Mouse (Mus musculus) midbrain, postnatal 0 days (tissue): ENCODE results near the gene Podxl2. TPM values are rescaled to one million over a fixed set of nuclear protein-coding genes. Genes with fewer than 3 reads are reported as not detected.

Experiments used
- ATAC-seq: fragments of 200-750 bp; cut with Nextera tagmentation; 2 replicates; pipeline ENCODE4 v1.8.0; 2017; ENCODE audit warnings: moderate number of reproducible peaks, mild to moderate bottlenecking, moderate TSS enrichment, moderate library complexity; ENCODE audit not compliant: low FRiP score
- DNase-seq: peaks from one replicate; pipeline ENCODE4 v3.0.0-alpha.2; 2015; ENCODE audit warnings: low spot score
- H3K27ac ChIP-seq: fragments of 300-500 bp; sonication (generic); 2 replicates; pipeline ENCODE4 v1.5.1; 2014; ENCODE audit warnings: low read depth, mild to moderate bottlenecking, low read length, mixed read lengths
- H3K27me3 ChIP-seq: fragments of 300-500 bp; sonication (generic); 2 replicates; pipeline ENCODE4 v1.6.1; 2014; ENCODE audit warnings: low read length, control low read depth, mixed read lengths; ENCODE audit not compliant: insufficient read depth
- H3K36me3 ChIP-seq: fragments of 300-500 bp; sonication (generic); 2 replicates; pipeline ENCODE4 v1.6.1; 2014; ENCODE audit warnings: low read length, control low read depth, mixed read lengths; ENCODE audit not compliant: insufficient read depth
- H3K4me1 ChIP-seq: fragments of 300-500 bp; sonication (generic); 2 replicates; pipeline ENCODE4 v1.6.1; 2014; ENCODE audit warnings: mild to moderate bottlenecking, control low read depth, antibody characterized with exemption, low read length, mixed read lengths; ENCODE audit not compliant: insufficient read depth
- H3K4me2 ChIP-seq: fragments of 300-500 bp; sonication (generic); 2 replicates; pipeline ENCODE4 v1.6.1; 2014; ENCODE audit warnings: low read depth, mild to moderate bottlenecking, low read length, mixed read lengths; ENCODE audit not compliant: poor library complexity, severe bottlenecking
- H3K4me3 ChIP-seq: fragments of 300-500 bp; sonication (generic); 2 replicates; pipeline ENCODE4 v1.5.1; 2014; ENCODE audit warnings: low read depth, mild to moderate bottlenecking, low read length, moderate library complexity
- H3K9ac ChIP-seq: fragments of 300-500 bp; sonication (generic); replicated peaks from 2 replicates; pipeline ENCODE4 v1.6.1; 2014; ENCODE audit warnings: mild to moderate bottlenecking, low read length, moderate library complexity, mixed read lengths; ENCODE audit not compliant: poor library complexity, severe bottlenecking
- H3K9me3 ChIP-seq: fragments of 300-500 bp; sonication (generic); 2 replicates; pipeline ENCODE4 v1.6.1; 2016; ENCODE audit warnings: low read length, control low read depth
- CTCF ChIP-seq: IDR thresholded peaks from 2 replicates; pipeline ENCODE4 v1.5.1; 2016; ENCODE audit warnings: antibody characterized with exemption, mild to moderate bottlenecking
- WGBS: fragments of 180-500 bp; shearing (Covaris S2); extraction: QIAGEN DNeasy Blood & Tissue Kit; methylation state at CpG from one replicate; pipeline ENCODE4 v1.1.7; 2014; 5-methylcytosine and 5-hydroxymethylcytosine counted together
- polyA plus RNA-seq: library from polyadenylated mRNA; unstranded; fragments of >200 nt; fragmentation: Nextera tagmentation; extraction: Ambion mirVana; gene quantifications from 2 replicates; pipeline ENCODE4 v1.2.1, GENCODE M21; 2015
- total RNA-seq: library from RNA; depleted of rRNA; stranded (reverse); fragments of >200 nt; gene quantifications from 2 replicates; pipeline ENCODE4 v1.2.3, GENCODE M21; 2014

Gene Podxl2
- total and polyA plus RNA-seq, 2 experiments from 2014 or later, result 776 to 883 TPM

- 67% methylated on average over 3 of the region's 3 CpGs for WGBS
- no peaks in the 10 kb centered on the region for H3K9me3 ChIP-seq
- no peak overlapping the region for H3K27ac ChIP-seq
- H3K9ac ChIP-seq, result no peak overlapping the region
- DNase-seq (no peak), ATAC-seq (no peak)
- H3K36me3 ChIP-seq, result no peaks in the 10 kb centered on the region
- H3K4me1 ChIP-seq, result no peaks in the 10 kb centered on the region
- no peak overlapping the region for H3K4me3 ChIP-seq
- no peak overlapping the region for H3K4me2 ChIP-seq
- TF ChIP-seq CTCF, result no peak
- no peaks in the 10 kb centered on the region for H3K27me3 ChIP-seq
Measured at GRCm38 (mm10) chr6:88820853-88821252, 54.0 kb downstream of the Podxl2 start.

GRCm38 (mm10) chr6:88816913-88817312, 57.9 kb downstream of the Podxl2 start:
- Histone ChIP-seq H3K4me1 (no peaks in the 10 kb centered on the region), H3K4me3 (no peak overlapping the region), H3K36me3 (no peaks in the 10 kb centered on the region), H3K27ac (no peak overlapping the region), H3K27me3 (no peaks in the 10 kb centered on the region), H3K9me3 (no peaks in the 10 kb centered on the region), H3K9ac (no peak overlapping the region), H3K4me2 (no peak overlapping the region)
- no peak for DNase-seq
- TF ChIP-seq CTCF, result no peak
- ATAC-seq, result no peak
- WGBS, result 87% methylated on average over 3 of the region's 3 CpGs

GRCm38 (mm10) chr6:88815489-88815888, 59.4 kb downstream of the Podxl2 start:
- ATAC-seq (no peak), DNase-seq (no peak)
- H3K4me2 ChIP-seq, result no peak overlapping the region
- H3K4me1 ChIP-seq, result no peaks in the 10 kb centered on the region
- no peak overlapping the region for H3K9ac ChIP-seq
- no peaks in the 10 kb centered on the region for H3K27me3 ChIP-seq
- TF ChIP-seq CTCF, result no peak
- H3K27ac ChIP-seq, result no peak overlapping the region
- no peaks in the 10 kb centered on the region for H3K36me3 ChIP-seq
- H3K4me3 ChIP-seq, result no peak overlapping the region
- no peaks in the 10 kb centered on the region for H3K9me3 ChIP-seq
- WGBS, result 72% methylated on average over 3 of the region's 3 CpGs

GRCm38 (mm10) chr6:88815036-88815435, 59.8 kb downstream of the Podxl2 start:
- Histone ChIP-seq H3K9me3 (no peaks in the 10 kb centered on the region), H3K27ac (no peak overlapping the region), H3K4me3 (no peak overlapping the region), H3K4me1 (no peaks in the 10 kb centered on the region), H3K36me3 (0 out of 2 replicates have a peak, but pooled peaks cover under 1% of the 10 kb centered on the region), H3K27me3 (no peaks in the 10 kb centered on the region), H3K9ac (no peak overlapping the region), H3K4me2 (no peak overlapping the region)
- peak; percentile 31 for TF ChIP-seq CTCF
- ATAC-seq, result no peak
- peak; percentile 58 for DNase-seq
- WGBS, result 52% methylated on average over 3 of the region's 3 CpGs

DNA sequence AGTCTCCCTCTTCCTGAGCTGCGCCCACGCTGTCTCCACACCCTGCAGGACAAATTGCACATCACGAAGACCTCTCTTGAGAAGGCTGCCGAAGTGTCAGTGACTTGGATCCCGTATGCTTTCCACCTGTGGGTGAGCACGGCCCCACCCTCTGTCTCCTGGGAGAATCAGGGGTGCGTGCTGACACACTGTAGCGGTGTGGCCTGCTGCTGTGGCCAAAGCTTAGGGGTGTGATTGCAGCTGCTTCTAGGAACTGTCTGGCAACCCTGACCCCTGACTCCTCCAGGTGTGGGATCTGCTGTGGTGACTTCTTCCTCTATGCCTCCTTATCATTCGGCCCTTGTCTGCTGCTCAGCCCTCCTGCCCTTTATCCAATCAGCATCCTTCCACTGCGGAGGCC, 61.0 kb downstream of the Podxl2 start:
- H3K4me1 ChIP-seq, result no peaks in the 10 kb centered on the region
- no peak for DNase-seq
- H3K27me3 ChIP-seq, result no peaks in the 10 kb centered on the region
- H3K9me3 ChIP-seq, result no peaks in the 10 kb centered on the region
- no peak for TF ChIP-seq CTCF
- no peak overlapping the region for H3K4me3 ChIP-seq
- H3K9ac ChIP-seq, result no peak overlapping the region
- no peak overlapping the region for H3K27ac ChIP-seq
- H3K4me2 ChIP-seq, result no peak overlapping the region
- no peak for ATAC-seq
- 0 out of 2 replicates have a peak, but pooled peaks cover 4% of the 10 kb centered on the region for H3K36me3 ChIP-seq
- 88% methylated on average over 10 of the region's 10 CpGs for WGBS

DNA sequence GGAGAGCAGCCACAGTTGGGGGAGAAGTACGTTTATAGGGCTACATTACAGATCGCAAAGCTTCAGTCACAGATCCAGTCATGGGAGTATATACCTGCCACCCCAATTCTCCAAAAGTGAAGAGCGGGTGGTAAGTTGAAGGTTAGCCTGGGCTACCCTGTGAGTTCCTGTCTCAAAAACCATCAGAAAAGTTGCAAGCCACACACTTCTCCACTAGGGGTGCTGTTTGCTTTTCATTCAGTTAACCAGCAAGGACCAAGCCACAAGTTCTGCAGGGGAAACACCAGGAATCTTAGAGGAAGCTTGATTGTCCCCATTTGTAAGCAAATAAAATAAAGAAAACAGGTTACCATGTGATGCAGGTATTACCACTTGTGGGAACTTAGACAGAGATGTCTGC, 62.0 kb downstream of the Podxl2 start:
- Histone ChIP-seq H3K4me1 (no peaks in the 10 kb centered on the region), H3K27me3 (no peaks in the 10 kb centered on the region), H3K9ac (no peak overlapping the region), H3K9me3 (no peaks in the 10 kb centered on the region), H3K27ac (no peak overlapping the region), H3K36me3 (0 out of 2 replicates have a peak, but pooled peaks cover 4% of the 10 kb centered on the region), H3K4me2 (no peak overlapping the region), H3K4me3 (no peak overlapping the region)
- DNase-seq (peak; percentile 68), ATAC-seq (no peak)
- TF ChIP-seq CTCF, result peak; percentile 80
- 73% methylated on average over 3 of the region's 3 CpGs for WGBS
